Mouse (Mus musculus) brain, adult 10 weeks (tissue): ENCODE data around the gene Raver2. TPM values are rescaled to one million over a fixed set of nuclear protein-coding genes. Genes with fewer than 3 reads are reported as not detected.

Source experiments
- polyA plus RNA-seq: library from polyadenylated mRNA; stranded (reverse); fragments of 350-450 nt; fragmentation: Illumina TruSeq; extraction: RNeasy Lipid Tissue Mini Kit (QIAGEN cat#74804); gene quantifications from one replicate; pipeline ENCODE4 v1.2.3, GENCODE M21; 2015; ENCODE audit warnings: low read depth, low replicate concordance

Gene Raver2
- 14.6 TPM for polyA plus RNA-seq

GRCm38 (mm10) chr4:101068786-101069153 is at the start of gene Raver2:
Raver2 (plus strand) TSS chr4:101068983.

GRCm38 (mm10) chr4:101020596-101020995 is 48.2 kb upstream of the Raver2 start, which contains the start of gene Gm10577:
Gm10577 (minus strand) TSS chr4:101020696.

Other genes with a start within 250 kb of the Raver2 start
- not detected for gene Gm10577, start 48.3 kb upstream of the Raver2 start, polyA plus RNA-seq
- 82.4 TPM for gene Jak1, start 196.3 kb downstream of the Raver2 start, polyA plus RNA-seq